Mouse (Mus musculus): ENCODE measurements at regions not wholly inside any gene's neighbourhood (a gene's known extent, or its start where the extent isn't known, plus 50 kb on each side); places are given as distances from the start of the nearest gene placed in this dataset.

GRCm38 (mm10) chr8:41648276-41648675, 231.4 kb upstream of the Frg1 start:
- Histone ChIP-seq H3K9me3 (ENCODE audit: control insufficient read depth, low read length) (no peaks in the 10 kb centered on the region), H3K36me3 (ENCODE audit: control insufficient read depth, insufficient read depth, low read length) (no peaks in the 10 kb centered on the region), H3K4me1 (ENCODE audit: control insufficient read depth, insufficient read depth, low read depth, low read length) (no peaks in the 10 kb centered on the region), H3K9ac (ENCODE audit: low read depth, low read length) (no peak overlapping the region), H3K27me3 (replicated peaks; ENCODE audit: control insufficient read depth, insufficient read depth, low read length) (no peaks in the 10 kb centered on the region), H3K4me3 (ENCODE audit: low read length) (no peak overlapping the region), H3K27ac (ENCODE audit: low read depth, low read length) (no peak overlapping the region), H3K4me2 (ENCODE audit: low read length) (no peak overlapping the region)
- 74% methylated on average over 1 of the region's 1 CpGs for WGBS
- ATAC-seq = no peak

- Histone ChIP-seq H3K4me3 (ENCODE audit: low read length) (no peak overlapping the region), H3K9me3 (ENCODE audit: control insufficient read depth, low read length) (no peaks in the 10 kb centered on the region), H3K4me1 (ENCODE audit: control insufficient read depth, insufficient read depth, low read depth, low read length) (no peaks in the 10 kb centered on the region), H3K27me3 (replicated peaks; ENCODE audit: control insufficient read depth, insufficient read depth, low read length) (no peaks in the 10 kb centered on the region), H3K9ac (ENCODE audit: low read depth, low read length) (no peak overlapping the region), H3K4me2 (ENCODE audit: low read length) (no peak overlapping the region), H3K36me3 (ENCODE audit: control insufficient read depth, insufficient read depth, low read length) (no peaks in the 10 kb centered on the region), H3K27ac (ENCODE audit: low read depth, low read length) (no peak overlapping the region)
- WGBS = 80% methylated on average over 5 of the region's 5 CpGs
- no peak for ATAC-seq
Measured at GRCm38 (mm10) chr8:41644626-41645025, 227.8 kb upstream of the Frg1 start.

DNA sequence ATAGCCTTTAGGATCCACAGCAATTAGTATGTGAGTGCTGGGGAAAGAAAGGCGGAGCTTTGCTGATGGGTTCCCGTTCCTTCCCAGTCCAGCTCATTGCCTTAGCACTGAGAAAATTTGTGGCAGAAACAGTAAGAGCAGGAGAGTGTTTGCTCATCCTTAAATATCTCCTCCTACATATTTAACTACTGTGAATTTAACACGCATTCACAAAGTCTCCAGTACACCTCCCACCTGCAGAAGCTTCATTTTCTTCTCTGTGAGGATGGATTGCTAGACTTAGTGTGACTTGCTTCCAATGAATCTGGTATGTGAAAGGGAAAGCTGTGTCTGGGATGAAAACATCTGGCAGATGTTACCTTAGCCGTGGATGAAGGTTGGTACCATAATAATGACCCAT, 207.0 kb upstream of the Frg1 start:
- no peak for ATAC-seq
- Histone ChIP-seq H3K9ac (ENCODE audit: low read depth, low read length) (no peak overlapping the region), H3K27me3 (replicated peaks; ENCODE audit: control insufficient read depth, insufficient read depth, low read length) (no peaks in the 10 kb centered on the region), H3K4me2 (ENCODE audit: low read length) (no peak overlapping the region), H3K4me3 (ENCODE audit: low read length) (no peak overlapping the region), H3K36me3 (ENCODE audit: control insufficient read depth, insufficient read depth, low read length) (no peaks in the 10 kb centered on the region), H3K9me3 (ENCODE audit: control insufficient read depth, low read length) (no peaks in the 10 kb centered on the region), H3K27ac (ENCODE audit: low read depth, low read length) (no peak overlapping the region), H3K4me1 (ENCODE audit: control insufficient read depth, insufficient read depth, low read depth, low read length) (no peaks in the 10 kb centered on the region)
- 91% methylated on average over 4 of the region's 4 CpGs for WGBS

DNA sequence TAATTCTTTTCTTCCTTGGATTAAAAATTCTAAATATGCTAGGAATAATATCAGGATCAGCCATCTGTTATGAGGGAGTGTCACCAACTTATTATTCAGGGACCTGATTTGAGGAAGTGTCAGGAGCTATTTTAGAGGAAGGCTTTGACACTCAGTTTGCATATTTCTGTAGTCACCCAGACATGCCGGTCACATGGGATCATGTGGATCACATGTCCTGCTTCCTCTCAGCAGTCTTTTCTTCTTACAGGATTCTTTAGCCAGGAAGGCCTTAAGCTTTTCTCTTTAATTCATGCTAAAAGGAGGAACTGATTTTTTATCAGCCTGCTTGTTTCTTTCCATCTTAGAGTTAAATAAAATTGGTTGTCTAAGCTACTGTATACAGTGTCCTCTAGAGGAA, 183.4 kb upstream of the Frg1 start:
- no peaks in the 10 kb centered on the region for H3K27me3 ChIP-seq (replicated peaks; ENCODE audit: control insufficient read depth, insufficient read depth, low read length)
- H3K9me3 ChIP-seq (ENCODE audit: control insufficient read depth, low read length) = no peaks in the 10 kb centered on the region
- 83% methylated on average over 1 of the region's 1 CpGs for WGBS
- H3K4me1 ChIP-seq (ENCODE audit: control insufficient read depth, insufficient read depth, low read depth, low read length) = no peaks in the 10 kb centered on the region
- H3K4me3 ChIP-seq (ENCODE audit: low read length) = no peak overlapping the region
- H3K27ac ChIP-seq (ENCODE audit: low read depth, low read length) = no peak overlapping the region
- H3K36me3 ChIP-seq (ENCODE audit: control insufficient read depth, insufficient read depth, low read length) = no peaks in the 10 kb centered on the region
- H3K4me2 ChIP-seq (ENCODE audit: low read length) = no peak overlapping the region
- H3K9ac ChIP-seq (ENCODE audit: low read depth, low read length) = no peak overlapping the region
- no peak for ATAC-seq

DNA sequence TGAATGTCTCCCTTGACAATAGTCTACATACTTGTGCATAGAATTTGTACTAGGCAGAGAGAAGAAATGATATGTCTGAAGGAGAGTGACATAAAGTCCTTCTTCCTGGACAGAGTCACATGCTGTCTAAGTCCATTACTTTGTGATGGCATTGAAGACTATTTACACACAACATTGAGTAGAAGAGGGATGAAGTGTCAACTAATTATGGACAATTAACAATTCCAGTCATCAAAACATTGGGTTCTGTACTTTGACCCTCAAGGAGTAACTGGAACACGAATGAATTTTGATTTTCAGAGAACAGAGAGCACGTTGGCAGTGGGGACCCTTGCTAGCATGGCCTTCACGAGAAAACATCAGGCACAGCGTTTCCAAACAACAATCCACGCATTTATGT, 177.6 kb upstream of the Frg1 start:
- Histone ChIP-seq H3K9ac (ENCODE audit: low read depth, low read length) (no peak overlapping the region), H3K36me3 (ENCODE audit: control insufficient read depth, insufficient read depth, low read length) (no peaks in the 10 kb centered on the region), H3K27ac (ENCODE audit: low read depth, low read length) (no peak overlapping the region), H3K4me2 (ENCODE audit: low read length) (no peak overlapping the region), H3K27me3 (replicated peaks; ENCODE audit: control insufficient read depth, insufficient read depth, low read length) (no peaks in the 10 kb centered on the region), H3K4me3 (ENCODE audit: low read length) (no peak overlapping the region), H3K4me1 (ENCODE audit: control insufficient read depth, insufficient read depth, low read depth, low read length) (no peaks in the 10 kb centered on the region), H3K9me3 (ENCODE audit: control insufficient read depth, low read length) (no peaks in the 10 kb centered on the region)
- no peak for ATAC-seq
- WGBS = 87% methylated on average over 5 of the region's 5 CpGs

- Histone ChIP-seq H3K27ac (ENCODE audit: low read depth, low read length) (no peak overlapping the region), H3K9me3 (ENCODE audit: control insufficient read depth, low read length) (no peaks in the 10 kb centered on the region), H3K9ac (ENCODE audit: low read depth, low read length) (no peak overlapping the region), H3K36me3 (ENCODE audit: control insufficient read depth, insufficient read depth, low read length) (no peaks in the 10 kb centered on the region), H3K4me3 (ENCODE audit: low read length) (no peak overlapping the region), H3K4me2 (ENCODE audit: low read length) (no peak overlapping the region), H3K27me3 (replicated peaks; ENCODE audit: control insufficient read depth, insufficient read depth, low read length) (no peaks in the 10 kb centered on the region), H3K4me1 (ENCODE audit: control insufficient read depth, insufficient read depth, low read depth, low read length) (no peaks in the 10 kb centered on the region)
- WGBS = 64% methylated on average over 2 of the region's 2 CpGs
- ATAC-seq = no peak
Measured at GRCm38 (mm10) chr8:41593666-41594042, 176.8 kb upstream of the Frg1 start.

DNA sequence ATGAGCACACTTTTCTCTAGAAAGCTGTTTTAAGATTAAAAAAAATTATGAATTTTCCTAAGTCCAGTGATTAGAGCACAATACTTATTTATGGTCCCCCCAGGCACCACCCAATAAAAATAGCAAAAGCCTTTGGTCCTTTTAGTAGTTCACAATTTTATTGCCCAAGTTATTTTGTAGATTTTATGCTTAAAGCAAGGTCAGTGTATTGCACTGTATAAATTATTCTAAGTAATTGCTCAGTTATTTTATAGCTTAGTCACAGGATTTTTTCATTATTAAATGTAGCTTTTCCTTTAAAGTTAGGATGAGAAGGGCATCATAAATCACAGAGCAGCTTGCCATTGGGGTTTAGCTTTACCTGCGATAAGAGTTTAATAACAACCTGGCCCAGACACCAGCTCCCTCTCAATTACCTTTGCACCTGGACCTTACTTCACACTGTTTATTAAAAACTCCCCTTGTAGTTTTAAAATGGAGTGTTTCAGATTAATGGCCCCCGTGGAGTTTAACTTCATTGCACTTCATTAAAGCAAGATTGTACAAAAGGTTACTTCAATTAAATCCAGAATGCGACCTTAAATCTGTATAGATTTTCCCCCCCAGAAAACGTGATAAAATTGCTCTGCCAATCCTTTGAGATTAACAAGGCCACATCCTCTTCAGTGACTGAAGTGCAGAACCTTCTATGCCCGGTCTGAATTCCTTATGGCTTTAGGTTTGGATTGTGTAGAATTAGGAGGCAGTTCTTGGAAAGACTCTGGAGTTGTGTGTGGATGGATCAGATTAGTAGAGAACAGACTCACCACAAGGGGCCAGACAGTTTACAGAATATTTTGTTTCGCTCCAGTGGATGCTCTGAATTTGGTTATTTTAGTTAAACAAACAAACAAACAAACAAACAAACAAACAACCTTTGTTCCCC, 176.1 kb upstream of the Frg1 start:
- 61% methylated on average over 6 of the region's 6 CpGs for WGBS
- H3K9ac ChIP-seq (ENCODE audit: low read depth, low read length) = no peak overlapping the region
- H3K4me2 ChIP-seq (ENCODE audit: low read length) = no peak overlapping the region
- H3K36me3 ChIP-seq (ENCODE audit: control insufficient read depth, insufficient read depth, low read length) = no peaks in the 10 kb centered on the region
- H3K27me3 ChIP-seq (replicated peaks; ENCODE audit: control insufficient read depth, insufficient read depth, low read length) = no peaks in the 10 kb centered on the region
- ATAC-seq = no peak
- H3K4me3 ChIP-seq (ENCODE audit: low read length) = no peak overlapping the region
- H3K4me1 ChIP-seq (ENCODE audit: control insufficient read depth, insufficient read depth, low read depth, low read length) = no peaks in the 10 kb centered on the region
- no peak overlapping the region for H3K27ac ChIP-seq (ENCODE audit: low read depth, low read length)
- H3K9me3 ChIP-seq (ENCODE audit: control insufficient read depth, low read length) = no peaks in the 10 kb centered on the region

- Histone ChIP-seq H3K9me3 (ENCODE audit: control insufficient read depth, low read length) (no peaks in the 10 kb centered on the region), H3K4me2 (ENCODE audit: low read length) (no peak overlapping the region), H3K27ac (ENCODE audit: low read depth, low read length) (no peak overlapping the region), H3K27me3 (replicated peaks; ENCODE audit: control insufficient read depth, insufficient read depth, low read length) (no peaks in the 10 kb centered on the region), H3K9ac (ENCODE audit: low read depth, low read length) (no peak overlapping the region), H3K4me1 (ENCODE audit: control insufficient read depth, insufficient read depth, low read depth, low read length) (no peaks in the 10 kb centered on the region), H3K4me3 (ENCODE audit: low read length) (no peak overlapping the region), H3K36me3 (ENCODE audit: control insufficient read depth, insufficient read depth, low read length) (no peaks in the 10 kb centered on the region)
- WGBS = 62% methylated on average over 9 of the region's 9 CpGs
- no peak for ATAC-seq
Measured at GRCm38 (mm10) chr8:41592174-41592573, 175.3 kb upstream of the Frg1 start.

GRCm38 (mm10) chr8:41588157-41588556, 171.3 kb upstream of the Frg1 start:
- Histone ChIP-seq H3K36me3 (ENCODE audit: control insufficient read depth, insufficient read depth, low read length) (no peaks in the 10 kb centered on the region), H3K27ac (ENCODE audit: low read depth, low read length) (no peak overlapping the region), H3K4me3 (ENCODE audit: low read length) (no peak overlapping the region), H3K9me3 (ENCODE audit: control insufficient read depth, low read length) (no peaks in the 10 kb centered on the region), H3K27me3 (replicated peaks; ENCODE audit: control insufficient read depth, insufficient read depth, low read length) (no peaks in the 10 kb centered on the region), H3K4me2 (ENCODE audit: low read length) (no peak overlapping the region), H3K4me1 (ENCODE audit: control insufficient read depth, insufficient read depth, low read depth, low read length) (no peaks in the 10 kb centered on the region), H3K9ac (ENCODE audit: low read depth, low read length) (no peak overlapping the region)
- no peak for ATAC-seq
- 39% methylated on average over 2 of the region's 2 CpGs for WGBS
